Mouse (Mus musculus) CH12.LX (cell line): Measurements from ENCODE around the gene Trpv4. TPM values are rescaled to one million over a fixed set of nuclear protein-coding genes. Genes with fewer than 3 reads are reported as not detected.

Experiments
- DNase-seq: peaks from one replicate; pipeline ENCODE4 v3.0.0-alpha.2; 2013; ENCODE audit errors: extremely low read depth
- H3K27ac ChIP-seq: 2 replicates; pipeline ENCODE4 v1.5.1; 2012; ENCODE audit warnings: low read depth, mild to moderate bottlenecking, control low read depth, moderate library complexity; ENCODE audit not compliant: insufficient read depth
- H3K27me3 ChIP-seq: replicated peaks from 2 replicates; pipeline ENCODE3; 2012; ENCODE audit warnings: inconsistent platforms
- H3K36me3 ChIP-seq, 2 experiments: replicated peaks in 1 of 2; 2 replicates each; pipeline versions ENCODE3 to v1.6.1; 2012; ENCODE audit warnings: inconsistent platforms in 1 of 2, low read length in 1 of 2, mild to moderate bottlenecking in 1 of 2, mixed read lengths in 1 of 2, moderate library complexity in 1 of 2; ENCODE audit not compliant: control insufficient read depth in 1 of 2, insufficient read depth in 1 of 2
- H3K4me1 ChIP-seq, 2 experiments: 2 replicates each; pipeline ENCODE4 v1.6.1; 2012; ENCODE audit warnings: inconsistent platforms in 1 of 2, moderate library complexity in 1 of 2; ENCODE audit not compliant: insufficient read depth in 2 of 2, control insufficient read depth in 1 of 2
- H3K4me2 ChIP-seq: 2 replicates; pipeline ENCODE4 v1.6.1; 2012; ENCODE audit warnings: low read depth, mild to moderate bottlenecking, control low read depth; ENCODE audit not compliant: poor library complexity, insufficient read depth, severe bottlenecking
- H3K4me3 ChIP-seq, 3 experiments: fragments of 150-350 bp in 1 of 3; sonication (generic) in 1 of 3; replicated peaks in 1 of 3; 2 replicates each; pipeline versions ENCODE3 to v1.5.1; 2011 to 2012; ENCODE audit warnings: low read depth in 2 of 3, low read length in 2 of 3, mild to moderate bottlenecking in 2 of 3, moderate library complexity in 2 of 3, control low read depth in 1 of 3, improper control_type of control experiment in 1 of 3, inconsistent platforms in 1 of 3, mixed read lengths in 1 of 3; ENCODE audit not compliant: poor library complexity in 1 of 3
- H3K79me2 ChIP-seq: replicated peaks from 2 replicates; pipeline ENCODE4 v1.6.1; 2012; ENCODE audit warnings: mild to moderate bottlenecking, moderate library complexity; ENCODE audit not compliant: control insufficient read depth, poor library complexity, insufficient read depth, severe bottlenecking; ENCODE audit errors: extremely low read depth
- H3K9ac ChIP-seq: 2 replicates; pipeline ENCODE4 v1.6.1; 2012; ENCODE audit warnings: low read depth, mild to moderate bottlenecking, control low read depth, moderate library complexity; ENCODE audit not compliant: insufficient read depth
- H3K9me3 ChIP-seq: replicated peaks from 2 replicates; pipeline ENCODE3; 2012; ENCODE audit warnings: low read length, inconsistent platforms, mixed read lengths
- BHLHE40 ChIP-seq: IDR thresholded peaks from 2 replicates; pipeline ENCODE4 v1.6.1; 2011; ENCODE audit warnings: mild to moderate bottlenecking, low read depth, low read length, improper control_type of control experiment
- CHD1 ChIP-seq: IDR thresholded peaks from 2 replicates; pipeline ENCODE4 v1.6.1; 2012; ENCODE audit warnings: low read depth, low read length, improper control_type of control experiment, inconsistent platforms
- ELF1 ChIP-seq: IDR thresholded peaks from 2 replicates; pipeline ENCODE4 v1.6.1; 2014; ENCODE audit warnings: low read depth, mild to moderate bottlenecking, inconsistent platforms, low read length, improper control_type of control experiment
- EP300 ChIP-seq: IDR thresholded peaks from 2 replicates; pipeline ENCODE4 v1.6.1; 2011; ENCODE audit warnings: low read length, improper control_type of control experiment
- JUN ChIP-seq: IDR thresholded peaks from 2 replicates; pipeline ENCODE4 v1.6.1; 2011; ENCODE audit warnings: low read depth, mild to moderate bottlenecking, low read length, improper control_type of control experiment, moderate library complexity; ENCODE audit not compliant: insufficient read depth
- MAFK ChIP-seq: IDR thresholded peaks from 2 replicates; pipeline ENCODE4 v1.6.1; 2011; ENCODE audit warnings: low read length, improper control_type of control experiment; ENCODE audit not compliant: insufficient replicate concordance
- MAZ ChIP-seq: IDR thresholded peaks from 2 replicates; pipeline ENCODE4 v1.6.1; 2012; ENCODE audit warnings: low read depth, mild to moderate bottlenecking, inconsistent platforms, low read length, improper control_type of control experiment, moderate library complexity
- MEF2A ChIP-seq: IDR thresholded peaks from 2 replicates; pipeline ENCODE4 v1.6.1; 2014; ENCODE audit warnings: low read depth, mild to moderate bottlenecking, inconsistent platforms, low read length, improper control_type of control experiment, borderline replicate concordance
- MXI1 ChIP-seq: IDR thresholded peaks from 2 replicates; pipeline ENCODE4 v1.6.1; 2011; ENCODE audit warnings: mild to moderate bottlenecking, low read depth, low read length, improper control_type of control experiment
- MYC ChIP-seq: IDR thresholded peaks from 2 replicates; pipeline ENCODE4 v1.6.1; 2011; ENCODE audit warnings: low read depth, mild to moderate bottlenecking, improper control_type of control experiment, low read length
- RAD21 ChIP-seq: IDR thresholded peaks from 2 replicates; pipeline ENCODE4 v1.6.1; 2011; ENCODE audit warnings: low read depth, mild to moderate bottlenecking, low read length, improper control_type of control experiment, moderate library complexity
- RCOR1 ChIP-seq: conservative IDR thresholded peaks from 2 replicates; pipeline ENCODE4 v1.6.1; 2012; ENCODE audit warnings: low read depth, mild to moderate bottlenecking, inconsistent platforms, low read length, improper control_type of control experiment
- SIN3A ChIP-seq: IDR thresholded peaks from 2 replicates; pipeline ENCODE4 v1.6.1; 2012; ENCODE audit warnings: low read length, improper control_type of control experiment, inconsistent platforms
- TCF12 ChIP-seq: IDR thresholded peaks from 2 replicates; pipeline ENCODE4 v1.6.1; 2014; ENCODE audit warnings: low read depth, mild to moderate bottlenecking, inconsistent platforms, low read length, improper control_type of control experiment
- ZKSCAN1 ChIP-seq: IDR thresholded peaks from 2 replicates; pipeline ENCODE4 v1.6.1; 2012; ENCODE audit warnings: low read depth, inconsistent platforms, low read length, improper control_type of control experiment, borderline replicate concordance
- ZMIZ1 ChIP-seq: IDR thresholded peaks from 2 replicates; pipeline ENCODE4 v1.6.1; 2012; ENCODE audit warnings: low read depth, mild to moderate bottlenecking, inconsistent platforms, low read length, improper control_type of control experiment
- ZNF384 ChIP-seq: IDR thresholded peaks from 2 replicates; pipeline ENCODE4 v1.6.1; 2012; ENCODE audit warnings: low read depth, low read length, improper control_type of control experiment, inconsistent platforms
- dilution Hi-C: fragments of 300-500 bp; cut with MboI; formaldehyde crosslinking; loops from 2 replicates; pipeline ENCODE4 v1.14.3; 2020; ENCODE audit warnings: low sequenced_read_pairs; ENCODE audit not compliant: extremely low pct_unique_long_range_greater_than_20kb, extremely low pct_ligation_motif_present
- in situ Hi-C: fragments of 300-500 bp; cut with MboI; formaldehyde crosslinking; loops from 3 replicates; pipeline ENCODE4 v1.14.3; 2019; ENCODE audit warnings: low sequenced_read_pairs, low pct_ligation_motif_present, low pct_unique_long_range_greater_than_20kb, mixed read lengths
- polyA plus RNA-seq: library from polyadenylated mRNA; unstranded; fragments of >175 nt; gene quantifications from 2 replicates; pipeline ENCODE4 v1.2.1, GENCODE M21; 2012; ENCODE audit warnings: low read depth; ENCODE audit not compliant: insufficient read length
- total RNA-seq, 2 experiments: library from RNA; depleted of rRNA; stranded (reverse); fragments of 300-350 nt in 1 of 2; fragments of >200 nt in 1 of 2; gene quantifications; 2 replicates each; pipeline ENCODE4 v1.2.3; 2012 to 2014

Trpv4 gene
- total and polyA plus RNA-seq, 3 experiments = 0.24 TPM; not detected in 2

DNA sequence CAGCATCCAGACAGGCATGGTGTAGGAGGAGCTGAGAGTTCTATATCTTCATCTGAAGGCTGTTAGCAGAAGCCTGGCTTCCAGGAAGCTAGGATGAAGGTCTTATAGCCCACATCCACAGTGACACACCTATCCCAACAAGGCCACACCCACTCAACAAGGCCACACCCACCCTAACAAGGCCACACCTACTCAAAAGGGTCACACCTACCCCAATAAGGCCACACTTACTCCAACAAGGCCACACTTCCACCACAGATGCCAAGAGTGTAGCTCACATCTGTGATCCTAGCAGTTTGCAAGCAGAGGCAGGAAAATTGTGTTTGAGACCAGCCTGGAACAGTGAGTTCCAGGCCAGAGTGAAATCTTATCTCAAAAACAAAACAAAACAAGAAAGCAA lies 29.7 kb upstream of the Trpv4 start:
- no peak for DNase-seq
- dilution Hi-C loops (no loop called here), in situ Hi-C loops (no loop called here)
- Histone ChIP-seq H3K9ac (no peak overlapping the region), H3K27me3 (peaks cover 4% of the 10 kb centered on the region), H3K36me3 (peaks cover 0 to 34% of the 10 kb centered on the region in 2 experiments), H3K4me1 (peaks cover 19 to 60% of the 10 kb centered on the region in 2 experiments)
- TF ChIP-seq RCOR1 = no peak
- no peak for TF ChIP-seq RAD21
- TF ChIP-seq, all 38 proteins: peak for 0
- no peak overlapping the region for H3K4me3 ChIP-seq
- no peak overlapping the region for H3K4me2 ChIP-seq
- H3K27ac ChIP-seq = no peak overlapping the region
- peaks cover 4% of the 10 kb centered on the region; the same call in 1 of the 2 replicates for H3K79me2 ChIP-seq
- H3K9me3 ChIP-seq = no peaks in the 10 kb centered on the region

DNA sequence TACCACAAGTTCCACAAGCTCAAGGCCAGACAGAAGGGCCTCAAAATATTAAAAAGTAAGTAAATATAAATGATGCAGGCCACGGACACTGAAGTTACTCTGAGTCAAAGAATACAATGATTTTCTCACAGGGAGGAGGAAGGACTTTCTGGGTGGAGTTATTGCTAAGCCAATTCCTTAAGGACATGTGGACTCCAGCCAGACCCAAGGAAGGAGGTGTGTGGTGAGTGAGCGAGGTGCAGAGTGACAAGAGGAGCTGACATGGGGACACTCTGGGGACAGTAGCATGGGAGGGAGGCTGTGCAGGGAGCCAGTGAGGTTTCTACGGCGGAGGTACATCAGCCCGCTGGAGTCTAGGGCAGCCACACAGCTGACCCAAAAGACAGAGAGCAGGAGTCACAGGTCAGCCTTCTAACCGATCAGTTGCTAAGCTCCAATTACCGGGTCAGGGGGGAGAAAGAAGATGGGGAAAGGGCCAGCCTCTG lies 28.5 kb upstream of the Trpv4 start:
- dilution Hi-C loops = no loop called here
- Histone ChIP-seq H3K4me2 (no peak overlapping the region), H3K27ac (no peak overlapping the region), H3K9ac (no peak overlapping the region), H3K4me1 (peaks cover 22 to 71% of the 10 kb centered on the region in 2 experiments), H3K27me3 (no peaks in the 10 kb centered on the region), H3K36me3 (peaks cover 0 to 44% of the 10 kb centered on the region in 2 experiments), H3K79me2 (peaks cover 4% of the 10 kb centered on the region; the same call in 1 of the 2 replicates), H3K4me3 (no peak overlapping the region), H3K9me3 (no peaks in the 10 kb centered on the region)
- in situ Hi-C loops = no loop called here
- no peak for DNase-seq
- TF ChIP-seq JUN = no peak
- TF ChIP-seq ZMIZ1 = no peak
- no peak for TF ChIP-seq MAFK
- no peak for TF ChIP-seq ZKSCAN1
- TF ChIP-seq CHD1 = no peak
- TF ChIP-seq MAZ = no peak

DNA sequence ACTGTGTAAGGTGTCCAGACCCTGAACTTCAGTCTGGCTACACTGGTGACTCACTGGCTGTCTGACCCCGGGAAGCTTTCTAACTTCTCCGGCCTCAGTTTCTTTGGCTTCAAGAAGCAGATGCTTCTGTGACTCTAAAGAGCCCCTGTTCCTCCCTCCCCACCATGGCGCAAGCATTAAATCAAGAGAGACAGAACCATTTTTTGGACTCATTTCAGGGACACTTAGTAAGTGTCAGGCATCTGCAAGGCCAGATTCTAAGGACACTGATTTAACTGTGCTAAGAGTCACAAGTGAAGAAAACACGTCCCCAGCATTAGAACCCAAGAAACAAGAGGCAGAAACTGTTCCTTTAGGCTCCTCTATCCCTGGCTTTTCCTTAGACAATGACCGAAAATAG lies 27.8 kb upstream of the Trpv4 start:
- peaks cover 4% of the 10 kb centered on the region; the same call in 1 of the 2 replicates for H3K79me2 ChIP-seq
- H3K27me3 ChIP-seq = no peaks in the 10 kb centered on the region
- no peaks in the 10 kb centered on the region for H3K9me3 ChIP-seq
- dilution Hi-C loops = no loop called here
- H3K36me3 ChIP-seq = peaks cover 0 to 50% of the 10 kb centered on the region in 2 experiments
- DNase-seq = no peak
- H3K9ac ChIP-seq = no peak overlapping the region
- TF ChIP-seq TCF12 (no peak), ZNF384 (no peak), MYC (no peak), SIN3A (no peak), MEF2A (no peak), MXI1 (no peak), ZKSCAN1 (no peak), JUN (no peak), EP300 (no peak), ELF1 (no peak), BHLHE40 (no peak)
- TF ChIP-seq, all 38 proteins: peak for 0
- in situ Hi-C loops = no loop called here
- H3K4me1 ChIP-seq = peaks cover 20 to 75% of the 10 kb centered on the region in 2 experiments
- no peak overlapping the region for H3K27ac ChIP-seq
- no peak overlapping the region for H3K4me3 ChIP-seq
- no peak overlapping the region for H3K4me2 ChIP-seq
